12 mouse cellular contexts compared by ENCODE assay signal in the genomic region with DNA sequence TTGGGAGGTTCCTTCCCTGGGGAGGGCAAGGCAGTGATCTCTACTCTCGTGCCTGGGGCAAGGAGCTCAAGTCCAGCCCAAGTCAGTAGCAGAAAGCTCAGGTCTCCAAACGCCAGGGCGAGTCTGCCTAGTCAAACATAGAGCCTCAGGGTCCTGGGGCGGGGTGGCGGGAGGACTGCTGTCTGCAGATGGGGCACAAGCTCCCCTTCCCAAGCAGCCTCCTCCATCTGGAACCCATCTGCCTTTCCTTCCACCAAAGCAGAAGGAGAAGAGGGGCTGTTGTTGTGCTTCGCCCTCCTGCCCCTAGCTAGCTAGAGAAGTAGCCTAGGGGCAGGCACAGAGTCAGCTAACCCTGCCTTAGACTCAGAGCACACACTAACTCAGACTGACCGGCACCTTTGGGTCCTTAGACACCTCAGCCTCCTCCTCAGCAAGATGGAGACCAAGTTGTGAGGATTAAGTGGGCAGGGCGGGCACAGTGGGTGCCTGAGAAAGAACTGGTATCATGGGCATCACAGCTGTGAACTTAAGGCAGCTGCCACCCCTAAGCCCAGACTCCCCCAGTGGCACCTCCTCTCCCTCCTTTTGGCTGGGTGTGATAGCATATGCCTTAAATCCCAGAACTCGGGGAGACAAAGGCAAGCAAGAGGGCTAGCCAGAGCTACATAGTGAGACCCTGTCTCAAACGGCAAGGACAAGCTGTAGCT. TPM values are rescaled to one million over a fixed set of nuclear protein-coding genes. Genes with fewer than 3 reads are reported as not detected.
A peak's percentile ranks its signal among the peaks of the same experiment; 100 is the strongest.
DNase-seq lines count a peak whose midpoint lies in the region; ATAC-seq and TF ChIP-seq lines count a peak whose summit lies in the region.
"Had no signal": no experiment of that assay in that cellular context is flagged by ENCODE, and none has a peak within 500 bp of the region (broad histone marks: within the 10 kb centered on the region; RNA-seq: fewer than 3 reads in every experiment).

No protein-coding gene starts in this region.

- H3K36me3 ChIP-seq in kidney, postnatal 0 days (ENCODE audit: insufficient read depth, low read length): no peaks in the 10 kb centered on the region
- no peaks in the 10 kb centered on the region for H3K36me3 ChIP-seq in embryonic facial prominence, embryonic 12.5 days
- no peaks in the 10 kb centered on the region for H3K36me3 ChIP-seq in neural tube, embryonic 11.5 days (ENCODE audit: control insufficient read depth, insufficient read depth, low read length)

- H3K27me3 ChIP-seq in kidney, postnatal 0 days (ENCODE audit: insufficient read depth, low read length): no peaks in the 10 kb centered on the region
- no peaks in the 10 kb centered on the region for H3K27me3 ChIP-seq in embryonic facial prominence, embryonic 12.5 days
- no peaks in the 10 kb centered on the region for H3K27me3 ChIP-seq in neural tube, embryonic 11.5 days (ENCODE audit: control insufficient read depth, insufficient read depth, low read length)
- H3K27me3 ChIP-seq: heart, embryonic 15.5 days had no signal

- no peak for TF ChIP-seq CTCF in gastrocnemius, adult 2 months (IDR thresholded peaks at IDR 0.05)
- no peak for TF ChIP-seq CTCF in kidney, postnatal 0 days (IDR thresholded peaks at IDR 0.05; ENCODE audit: low read depth)

- peak overlapping the region; percentile 8; the same call in 1 of the 2 replicates for H3K9ac ChIP-seq in kidney, postnatal 0 days (ENCODE audit: low read depth, low read length)
- H3K9ac ChIP-seq in embryonic facial prominence, embryonic 12.5 days: 0 out of 2 replicates have a peak overlapping the region, but pooled peaks have one; percentile 4
- H3K9ac ChIP-seq in neural tube, embryonic 11.5 days (ENCODE audit: low read length): no peak overlapping the region
- H3K9ac ChIP-seq: heart, embryonic 15.5 days had no signal

- DNase-seq in gastrocnemius, adult 2 months: no peak
- no peak for DNase-seq in gastrocnemius, postnatal 4 days (ENCODE audit: low spot score in 2 of 2)
- no peak for DNase-seq in kidney, postnatal 0 days (ENCODE audit: low spot score)
- no peak for DNase-seq in kidney, postnatal 14 days
- DNase-seq in neural tube, embryonic 11.5 days (ENCODE audit: low spot score): peak; percentile 55
- DNase-seq in adipocyte (ENCODE audit: low spot score): no peak
- DNase-seq in thymus, postnatal 0 days (ENCODE audit: low spot score): no peak
- DNase-seq: adrenal gland, adult 8-10 months; cerebellum, adult 18-20 months had no signal

- H3K4me2 ChIP-seq in kidney, postnatal 0 days (ENCODE audit: low read length): no peak overlapping the region
- H3K4me2 ChIP-seq in embryonic facial prominence, embryonic 12.5 days (replicated peaks): peak overlapping the region; percentile 16; the same call in 1 of the 2 replicates
- H3K4me2 ChIP-seq in neural tube, embryonic 11.5 days (ENCODE audit: low read depth): no peak overlapping the region
- H3K4me2 ChIP-seq: heart, embryonic 15.5 days had no signal

- H3K4me1 ChIP-seq in kidney, postnatal 0 days (replicated peaks; ENCODE audit: insufficient read depth, low read length): peaks cover 27% of the 10 kb centered on the region
- peaks cover 35% of the 10 kb centered on the region for H3K4me1 ChIP-seq in embryonic facial prominence, embryonic 12.5 days
- peaks cover 13% of the 10 kb centered on the region for H3K4me1 ChIP-seq in neural tube, embryonic 11.5 days (ENCODE audit: control insufficient read depth, insufficient read depth, low read length)

- H3K4me3 ChIP-seq in gastrocnemius, adult 2 months: no peak overlapping the region
- no peak overlapping the region for H3K4me3 ChIP-seq in kidney, postnatal 0 days (replicated peaks; ENCODE audit: low read depth, low read length)
- no peak overlapping the region for H3K4me3 ChIP-seq in embryonic facial prominence, embryonic 12.5 days
- no peak overlapping the region for H3K4me3 ChIP-seq in neural tube, embryonic 11.5 days (ENCODE audit: low read depth, low read length)
- H3K4me3 ChIP-seq: heart, embryonic 15.5 days had no signal

- H3K9me3 ChIP-seq in kidney, postnatal 0 days (replicated peaks; ENCODE audit: low read length): no peaks in the 10 kb centered on the region
- H3K9me3 ChIP-seq in embryonic facial prominence, embryonic 12.5 days: no peaks in the 10 kb centered on the region
- no peaks in the 10 kb centered on the region for H3K9me3 ChIP-seq in neural tube, embryonic 11.5 days (ENCODE audit: control insufficient read depth, low read length)
- H3K9me3 ChIP-seq: heart, embryonic 15.5 days had no signal

- H3K27ac ChIP-seq in gastrocnemius, adult 2 months: peak overlapping the region; percentile 67
- H3K27ac ChIP-seq in kidney, postnatal 0 days: no peak overlapping the region; the same call in 1 of the 2 replicates
- H3K27ac ChIP-seq in embryonic facial prominence, embryonic 12.5 days: peak overlapping the region; percentile 79
- H3K27ac ChIP-seq in neural tube, embryonic 11.5 days (ENCODE audit: low read depth, low read length): 0 out of 2 replicates have a peak overlapping the region, but pooled peaks have one; percentile 5
- H3K27ac ChIP-seq: heart, embryonic 15.5 days had no signal

- intact Hi-C loops in gastrocnemius, adult 2 months (cut with DNase I): no loop called here

- WGBS in kidney, postnatal 0 days: 61% methylated on average over 10 of the region's 10 CpGs
- WGBS in embryonic facial prominence, embryonic 12.5 days: 36% methylated on average over 10 of the region's 10 CpGs
- 56% methylated on average over 10 of the region's 10 CpGs for whole genome bisulfite sequencing in neural tube, embryonic 11.5 days

- no peak for ATAC-seq in kidney, postnatal 0 days (replicated peaks; ENCODE audit: low FRiP score, low read depth)
- ATAC-seq in embryonic facial prominence, embryonic 12.5 days (ENCODE audit: insufficient number of reproducible peaks, insufficient read depth, low FRiP score, low TSS enrichment): peak; percentile 41; the same call in 1 of the 2 replicates
- no peak for ATAC-seq in neural tube, embryonic 11.5 days (ENCODE audit: insufficient read depth, low FRiP score, low TSS enrichment)
- ATAC-seq: forebrain, embryonic 16.5 days had no signal

RNA-seq across cellular contexts. Expression of a gene that starts 26.4 kb away (rescaled TPM):
- total RNA-seq in gastrocnemius, adult 2 months (2021): 10 to 100 TPM; 21.8 to 41.9 TPM
- 100 to 1,000 TPM; 151 to 194 TPM for total RNA-seq in gastrocnemius, postnatal 4 days (2021)
- polyA plus RNA-seq in kidney, postnatal 0 days (2015; fragmentation: Nextera tagmentation; extraction: Ambion mirVana): 102 and 131 TPM in 2 replicates
- 108 and 110 TPM in 2 replicates for polyA plus RNA-seq in embryonic facial prominence, embryonic 12.5 days (2016; fragmentation: Nextera tagmentation; extraction: Ambion mirVana)
- 64.5 and 66.0 TPM in 2 replicates for polyA plus RNA-seq in neural tube, embryonic 11.5 days (2014; fragmentation: Nextera tagmentation; extraction: Ambion mirVana)
- 28.2 and 28.6 TPM in 2 replicates for polyA plus RNA-seq in thymus, postnatal 0 days (2015; fragmentation: Nextera tagmentation; extraction: Ambion mirVana)
